Mouse (Mus musculus) forebrain, postnatal 0 days (tissue): Measurements from ENCODE around the gene Creb3l4. TPM values are rescaled to one million over a fixed set of nuclear protein-coding genes. Genes with fewer than 3 reads are reported as not detected.

Experiments
- ATAC-seq: fragments of 200-750 bp; cut with Nextera tagmentation; 2 replicates; pipeline ENCODE4 v1.8.0; 2017; ENCODE audit warnings: mild to moderate bottlenecking, moderate library complexity
- DNase-seq: peaks from one replicate; pipeline ENCODE4 v3.0.0-alpha.2; 2015
- H3K27ac ChIP-seq: fragments of 300-500 bp; sonication (generic); 2 replicates; pipeline ENCODE4 v1.5.1; 2014; ENCODE audit warnings: low read depth, mild to moderate bottlenecking, antibody characterized with exemption, low read length, moderate library complexity, mixed read lengths
- H3K27me3 ChIP-seq: fragments of 300-500 bp; sonication (generic); 2 replicates; pipeline ENCODE4 v1.6.1; 2014; ENCODE audit warnings: mild to moderate bottlenecking, low read length, mixed read lengths; ENCODE audit not compliant: insufficient read depth
- H3K36me3 ChIP-seq: fragments of 300-500 bp; sonication (generic); 2 replicates; pipeline ENCODE4 v1.6.1; 2014; ENCODE audit warnings: mild to moderate bottlenecking, moderate library complexity; ENCODE audit not compliant: insufficient read depth
- H3K4me1 ChIP-seq: fragments of 300-500 bp; sonication (generic); 2 replicates; pipeline ENCODE4 v1.6.1; 2014; ENCODE audit warnings: antibody characterized with exemption; ENCODE audit not compliant: insufficient read depth
- H3K4me2 ChIP-seq: fragments of 300-500 bp; sonication (generic); 2 replicates; pipeline ENCODE4 v1.6.1; 2014; ENCODE audit warnings: low read depth, mild to moderate bottlenecking, moderate library complexity
- H3K4me3 ChIP-seq: fragments of 300-500 bp; sonication (generic); 2 replicates; pipeline ENCODE4 v1.5.1; 2014; ENCODE audit warnings: low read depth, low read length, mixed read lengths
- H3K9ac ChIP-seq: fragments of 300-500 bp; sonication (generic); 2 replicates; pipeline ENCODE4 v1.6.1; 2014; ENCODE audit warnings: mild to moderate bottlenecking
- H3K9me3 ChIP-seq: fragments of 300-500 bp; sonication (generic); 2 replicates; pipeline ENCODE4 v1.6.1; 2016; ENCODE audit warnings: low read length
- CTCF ChIP-seq: sonication (generic); IDR thresholded peaks from 2 replicates; pipeline ENCODE4 v1.5.1; 2016; ENCODE audit warnings: antibody characterized with exemption, control low read depth, low read depth
- WGBS: fragments of 180-500 bp; shearing (Covaris S2); extraction: QIAGEN DNeasy Blood & Tissue Kit; methylation state at CpG from one replicate; pipeline ENCODE4 v1.1.7; 2014; 5-methylcytosine and 5-hydroxymethylcytosine counted together
- polyA plus RNA-seq: library from polyadenylated mRNA; unstranded; fragments of >200 nt; fragmentation: Nextera tagmentation; extraction: Ambion mirVana; gene quantifications from 2 replicates; pipeline ENCODE4 v1.2.1, GENCODE M21; 2015
- total RNA-seq: library from RNA; depleted of rRNA; stranded (reverse); fragments of >200 nt; gene quantifications from 2 replicates; pipeline ENCODE4 v1.2.3, GENCODE M21; 2014

Gene Creb3l4
- total and polyA plus RNA-seq, 2 experiments from 2014 or later = 0.91 to 1.4 TPM

GRCm38 (mm10) chr3:90272170-90272569 is 28.9 kb upstream of the Creb3l4 start:
- Histone ChIP-seq H3K9me3 (no peaks in the 10 kb centered on the region), H3K4me1 (no peaks in the 10 kb centered on the region), H3K36me3 (peaks cover 57% of the 10 kb centered on the region), H3K4me3 (no peak overlapping the region), H3K27ac (no peak overlapping the region), H3K27me3 (no peaks in the 10 kb centered on the region), H3K9ac (no peak overlapping the region), H3K4me2 (no peak overlapping the region)
- no peak for TF ChIP-seq CTCF
- 78% methylated on average over 9 of the region's 9 CpGs for WGBS
- DNase-seq (no peak), ATAC-seq (no peak; the same call in 1 of the 2 replicates)

DNA sequence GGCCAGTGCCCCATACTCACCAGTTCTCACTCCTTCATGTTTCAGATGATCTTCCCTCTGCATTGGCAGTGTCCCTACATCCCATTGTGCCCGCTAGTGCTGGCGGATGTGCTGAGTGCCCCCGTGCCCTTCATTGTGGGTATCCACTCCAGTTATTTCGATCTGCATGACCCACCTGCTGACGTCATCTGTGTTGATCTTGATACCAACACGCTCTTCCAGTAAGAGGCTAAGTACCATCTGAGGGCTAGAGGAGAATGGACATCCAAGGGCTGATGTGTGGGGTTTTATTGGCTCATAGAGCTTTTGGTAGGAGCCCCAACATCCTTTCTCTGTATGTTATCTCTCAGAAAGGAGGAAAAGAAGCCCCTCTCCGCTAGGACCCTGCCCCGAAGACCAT is 27.5 kb upstream of the Creb3l4 start:
- peaks cover 44% of the 10 kb centered on the region for H3K36me3 ChIP-seq
- no peaks in the 10 kb centered on the region for H3K9me3 ChIP-seq
- H3K4me2 ChIP-seq = no peak overlapping the region
- H3K27ac ChIP-seq = no peak overlapping the region
- no peak for TF ChIP-seq CTCF
- no peak for DNase-seq
- 95% methylated on average over 8 of the region's 8 CpGs for WGBS
- no peak overlapping the region for H3K4me3 ChIP-seq
- ATAC-seq = no peak
- H3K9ac ChIP-seq = no peak overlapping the region
- H3K4me1 ChIP-seq = peaks cover 7% of the 10 kb centered on the region
- H3K27me3 ChIP-seq = no peaks in the 10 kb centered on the region

DNA sequence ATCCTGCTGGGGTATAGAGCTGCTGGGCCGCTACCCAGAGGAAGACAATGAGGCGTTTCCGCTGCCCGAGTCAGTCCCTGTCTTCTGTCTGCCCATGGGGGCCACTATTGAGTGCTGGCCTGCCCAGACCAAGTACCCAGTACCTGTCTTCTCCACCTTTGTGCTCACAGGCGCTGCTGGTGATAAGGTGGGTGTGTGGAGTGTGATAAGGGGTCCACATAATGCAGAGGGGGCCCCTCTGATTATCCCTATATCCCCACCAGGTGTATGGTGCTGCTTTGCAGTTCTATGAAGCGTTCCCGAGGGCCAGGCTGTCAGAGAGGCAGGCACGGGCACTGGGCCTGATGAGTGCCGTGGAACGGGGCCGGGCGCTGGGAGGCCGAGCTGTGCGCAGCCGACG is 25.7 kb upstream of the Creb3l4 start:
- no peak for ATAC-seq
- Histone ChIP-seq H3K27me3 (no peaks in the 10 kb centered on the region), H3K4me1 (peaks cover 7% of the 10 kb centered on the region), H3K9ac (no peak overlapping the region), H3K4me2 (no peak overlapping the region), H3K27ac (no peak overlapping the region), H3K36me3 (peaks cover 41% of the 10 kb centered on the region), H3K9me3 (no peaks in the 10 kb centered on the region), H3K4me3 (no peak overlapping the region)
- no peak for TF ChIP-seq CTCF
- WGBS = 88% methylated on average over 16 of the region's 16 CpGs
- DNase-seq = no peak

DNA sequence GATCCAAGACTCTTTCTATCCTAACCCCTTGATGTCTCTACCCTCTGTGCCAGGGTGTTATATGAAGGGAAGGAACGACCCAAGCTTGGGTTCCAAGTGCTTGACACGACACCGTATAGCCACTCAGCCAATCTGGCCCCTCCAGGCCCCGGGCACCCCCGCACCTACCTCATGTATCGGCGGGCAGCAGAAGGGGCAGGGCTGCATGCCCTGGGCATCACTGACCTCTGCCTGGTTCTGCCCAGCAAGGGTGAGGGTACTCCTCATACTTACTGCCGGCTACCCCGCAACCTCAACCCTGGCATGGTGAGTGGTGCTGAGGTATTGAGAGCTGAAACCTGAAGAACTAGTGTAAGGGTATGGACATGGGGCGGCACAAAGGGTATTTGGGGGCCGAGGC is 24.9 kb upstream of the Creb3l4 start:
- no peaks in the 10 kb centered on the region for H3K9me3 ChIP-seq
- no peak for TF ChIP-seq CTCF
- no peak overlapping the region for H3K27ac ChIP-seq
- 97% methylated on average over 11 of the region's 11 CpGs for WGBS
- H3K27me3 ChIP-seq = no peaks in the 10 kb centered on the region
- DNase-seq (no peak), ATAC-seq (no peak)
- H3K4me3 ChIP-seq = no peak overlapping the region
- peaks cover 7% of the 10 kb centered on the region for H3K4me1 ChIP-seq
- H3K36me3 ChIP-seq = peaks cover 41% of the 10 kb centered on the region
- no peak overlapping the region for H3K4me2 ChIP-seq
- no peak overlapping the region for H3K9ac ChIP-seq

- no peak overlapping the region for H3K9ac ChIP-seq
- DNase-seq (no peak), ATAC-seq (no peak)
- H3K27ac ChIP-seq = no peak overlapping the region
- H3K9me3 ChIP-seq = no peaks in the 10 kb centered on the region
- H3K4me2 ChIP-seq = no peak overlapping the region
- no peaks in the 10 kb centered on the region for H3K27me3 ChIP-seq
- H3K4me1 ChIP-seq = peaks cover 7% of the 10 kb centered on the region
- H3K4me3 ChIP-seq = no peak overlapping the region
- 91% methylated on average over 20 of the region's 20 CpGs for WGBS
- TF ChIP-seq CTCF = no peak
- H3K36me3 ChIP-seq = peaks cover 41% of the 10 kb centered on the region
Observed at GRCm38 (mm10) chr3:90266901-90267775, 23.8 kb upstream of the Creb3l4 start.

- H3K9ac ChIP-seq = peak overlapping the region; percentile 88
- H3K4me3 ChIP-seq = peak overlapping the region; percentile 94
- no peak for TF ChIP-seq CTCF
- DNase-seq = no peak
- peak; percentile 18 for ATAC-seq
- no peaks in the 10 kb centered on the region for H3K9me3 ChIP-seq
- no peaks in the 10 kb centered on the region for H3K27me3 ChIP-seq
- H3K36me3 ChIP-seq = peaks cover 45% of the 10 kb centered on the region
- peak overlapping the region; percentile 91 for H3K27ac ChIP-seq
- 26% methylated on average over 16 of the region's 16 CpGs for WGBS
- peak overlapping the region; percentile 93 for H3K4me2 ChIP-seq
- peaks cover 7% of the 10 kb centered on the region for H3K4me1 ChIP-seq
Observed at GRCm38 (mm10) chr3:90265932-90266741, 22.8 kb upstream of the Creb3l4 start.
